Mouse (Mus musculus): ENCODE measurements around the gene Hist2h2bb. TPM values are rescaled to one million over a fixed set of nuclear protein-coding genes. Genes with fewer than 3 reads are reported as not detected.
"Not testable (repeated sequence)": the region's sequence is repeated elsewhere in the genome, so short reads cannot be mapped to it uniquely, and the experiment has no call there.

Hist2h2bb gene
- 10 to 100 TPM; 52.7 to 54.1 TPM for total RNA-seq (2021)
- long read RNA-seq, experiment 1, result 0 reads
- long read RNA-seq, experiment 2, result 0 reads

GRCm38 (mm10) chr3:96269511-96270474 lies at the start of gene Hist2h2bb:
Hist2h2bb (plus strand) TSS chr3:96269752.
- peak; percentile 81 to 85 for DNase-seq (ENCODE audit: low spot score in 2 of 2)

- DNase-seq (ENCODE audit: low spot score in 2 of 2), result not testable (repeated sequence)
These were observed 49.3 kb upstream of the Hist2h2bb start for GRCm38 (mm10) chr3:96220131-96220764.

- DNase-seq (ENCODE audit: low spot score in 2 of 2), result peak; percentile 82 to 92
These were observed 48.5 kb upstream of the Hist2h2bb start, which contains the start of the genes Hist2h2ac and Hist2h2be for GRCm38 (mm10) chr3:96220765-96221639. Hist2h2ac (minus strand) TSS chr3:96220880. Hist2h2be (plus strand) TSS chr3:96221119.

GRCm38 (mm10) chr3:96221640-96222038 lies 47.9 kb upstream of the Hist2h2bb start:
- DNase-seq (ENCODE audit: low spot score in 2 of 2), result peak in 1 of 2 experiments; percentile 30

GRCm38 (mm10) chr3:96222774-96223173 lies 46.8 kb upstream of the Hist2h2bb start:
- no peak for DNase-seq (ENCODE audit: low spot score in 2 of 2)

- DNase-seq (ENCODE audit: low spot score in 2 of 2), result no peak
These were observed 44.1 kb upstream of the Hist2h2bb start for GRCm38 (mm10) chr3:96225421-96225820.

GRCm38 (mm10) chr3:96226695-96227648 lies 42.6 kb upstream of the Hist2h2bb start:
- no peak for DNase-seq (ENCODE audit: low spot score in 2 of 2)

- no peak for DNase-seq (ENCODE audit: low spot score in 2 of 2)
These were observed 40.7 kb upstream of the Hist2h2bb start for GRCm38 (mm10) chr3:96228828-96229227.

- DNase-seq (ENCODE audit: low spot score in 2 of 2), result no peak
These were observed 39.1 kb upstream of the Hist2h2bb start for GRCm38 (mm10) chr3:96230404-96230803.

- DNase-seq (ENCODE audit: low spot score in 2 of 2), result peak in 1 of 2 experiments; percentile 12
These were observed 38.4 kb upstream of the Hist2h2bb start for GRCm38 (mm10) chr3:96230910-96231757.

- no peak for DNase-seq (ENCODE audit: low spot score in 2 of 2)
These were observed 37.8 kb upstream of the Hist2h2bb start for GRCm38 (mm10) chr3:96231758-96232120.

- DNase-seq (ENCODE audit: low spot score in 2 of 2), result no peak
These were observed 34.6 kb upstream of the Hist2h2bb start for GRCm38 (mm10) chr3:96234914-96235313.

GRCm38 (mm10) chr3:96235836-96236235 lies 33.7 kb upstream of the Hist2h2bb start:
- no peak for DNase-seq (ENCODE audit: low spot score in 2 of 2)

GRCm38 (mm10) chr3:96236834-96237334 lies 32.7 kb upstream of the Hist2h2bb start:
- no peak for DNase-seq (ENCODE audit: low spot score in 2 of 2)

GRCm38 (mm10) chr3:96237335-96237903 lies 32.1 kb upstream of the Hist2h2bb start:
- no peak for DNase-seq (ENCODE audit: low spot score in 2 of 2)

- no peak for DNase-seq (ENCODE audit: low spot score in 2 of 2)
These were observed 31.5 kb upstream of the Hist2h2bb start for GRCm38 (mm10) chr3:96237904-96238511.

- DNase-seq (ENCODE audit: low spot score in 2 of 2), result not testable (repeated sequence)
These were observed 30.4 kb upstream of the Hist2h2bb start, which contains the start of gene Hist2h3c2 for GRCm38 (mm10) chr3:96238954-96239793. Hist2h3c2 (minus strand) TSS chr3:96239127.
